Mouse (Mus musculus): Measurements from ENCODE around the gene Mthfd1. TPM values are rescaled to one million over a fixed set of nuclear protein-coding genes. Genes with fewer than 3 reads are reported as not detected.

Gene Mthfd1
- total and polyA plus RNA-seq, 3 experiments, result 208 to 231 TPM; not detected in 1

DNA sequence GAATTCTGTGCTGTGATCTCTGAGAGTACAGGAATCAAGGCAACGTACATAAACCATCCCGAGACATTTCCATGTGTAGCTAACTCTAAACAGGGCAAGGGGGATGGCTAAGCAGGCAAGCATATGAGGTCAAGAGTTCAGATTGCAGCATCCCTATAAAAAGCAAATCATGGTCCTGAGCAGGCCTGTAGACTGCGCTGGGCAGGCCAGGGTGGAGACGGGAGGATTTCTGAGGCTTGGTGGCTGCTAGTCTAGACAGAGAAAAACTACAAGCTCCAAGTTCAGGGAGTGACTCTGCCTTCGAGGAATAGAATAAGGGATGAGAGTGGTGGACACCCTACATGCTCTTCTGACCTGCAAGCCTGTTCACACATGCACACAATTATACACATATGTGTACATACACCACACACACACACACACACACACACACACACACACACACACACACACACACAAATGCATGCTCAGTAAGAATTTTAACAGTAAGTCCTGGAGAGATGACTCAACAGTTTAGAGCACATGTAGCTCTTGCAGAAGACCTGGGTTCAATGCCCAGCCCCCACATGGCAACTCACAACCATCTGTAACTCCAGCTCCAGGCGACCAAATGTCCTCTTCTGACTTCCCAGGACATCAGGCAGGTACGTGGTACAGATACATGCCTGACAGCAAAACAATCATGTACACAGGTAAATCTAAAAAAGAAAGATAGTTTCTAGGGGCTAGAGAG is 15.1 kb upstream of the Mthfd1 start:
- DNase-seq (ENCODE audit: low read depth, low spot score), result peak; percentile 84
- H3K36me3 ChIP-seq (ENCODE audit: control insufficient read depth in 1 of 2, insufficient read depth in 2 of 2, low read length in 2 of 2), result peaks cover 0 to 46% of the 10 kb centered on the region in 2 experiments; a peak in 2 of 4 replicates
- H3K4me1 ChIP-seq (ENCODE audit: control insufficient read depth in 1 of 2, insufficient read depth in 2 of 2, low read length in 2 of 2), result peaks cover 31 to 40% of the 10 kb centered on the region in 2 experiments
- peaks cover 4% of the 10 kb centered on the region; the same call in 1 of the 2 replicates for H3K79me2 ChIP-seq (ENCODE audit: control insufficient read depth, insufficient read depth, low read length, poor library complexity)
- no peaks in the 10 kb centered on the region for H3K27me3 ChIP-seq (ENCODE audit: control insufficient read depth in 1 of 2, insufficient read depth in 2 of 2, low read length in 2 of 2)
- H3K27ac ChIP-seq (ENCODE audit: control insufficient read depth, low read depth, low read length), result peak overlapping the region; percentile 100
- H3K4me3 ChIP-seq (ENCODE audit: control insufficient read depth in 1 of 2, insufficient read depth in 1 of 2, low read depth in 2 of 2, low read length in 2 of 2), result peak overlapping the region; percentile 50 to 77
- H3K9ac ChIP-seq (ENCODE audit: control insufficient read depth, low read depth, low read length, poor library complexity, severe bottlenecking), result peak overlapping the region; percentile 77
- H3K9me3 ChIP-seq (replicated peaks; ENCODE audit: insufficient read depth, low read length), result no peaks in the 10 kb centered on the region
- no peak for TF ChIP-seq MYB (IDR thresholded peaks at IDR 0.05; ENCODE audit: low read depth, low read length)
- peak; percentile 79; the same call in 1 of the 2 replicates for TF ChIP-seq GABPA (IDR thresholded peaks at IDR 0.05; ENCODE audit: low read depth, low read length)
- TF ChIP-seq POLR2A (IDR thresholded peaks at IDR 0.05; ENCODE audit: control insufficient read depth in 1 of 2, insufficient read depth in 1 of 2, low read depth in 1 of 2, low read length in 2 of 2, poor library complexity in 1 of 2), result peak in 1 of 2 experiments; percentile 19; a peak in 1 of 4 replicates
- TF ChIP-seq HCFC1 (IDR thresholded peaks at IDR 0.05; ENCODE audit: low read depth, low read length), result no peak
- peak; percentile 87 for TF ChIP-seq MAX (IDR thresholded peaks at IDR 0.05; ENCODE audit: low read length)
- TF ChIP-seq JUND (IDR thresholded peaks at IDR 0.05; ENCODE audit: low read depth, low read length), result no peak
- no peak for TF ChIP-seq POLR2AphosphoS2 (IDR thresholded peaks at IDR 0.05; ENCODE audit: low read length)
- TF ChIP-seq CHD2 (IDR thresholded peaks at IDR 0.05; ENCODE audit: low read length), result peak; percentile 26; the same call in 1 of the 2 replicates
- TF ChIP-seq NRF1 (IDR thresholded peaks at IDR 0.05; ENCODE audit: insufficient read depth, low read depth, low read length, poor library complexity, severe bottlenecking), result no peak
- TF ChIP-seq ZMIZ1 (IDR thresholded peaks at IDR 0.05; ENCODE audit: low read depth, low read length), result no peak
- no peak for TF ChIP-seq E2F4 (IDR thresholded peaks at IDR 0.05; ENCODE audit: borderline replicate concordance, low read depth, low read length)
- no peak for TF ChIP-seq ZC3H11A (IDR thresholded peaks at IDR 0.05; ENCODE audit: low read depth, low read length)
- no peak for TF ChIP-seq RCOR1 (IDR thresholded peaks at IDR 0.05; ENCODE audit: low read depth, low read length)
- TF ChIP-seq ETS1 (IDR thresholded peaks at IDR 0.05; ENCODE audit: low read depth, low read length), result peak; percentile 66
- no peak for TF ChIP-seq ELF1 (IDR thresholded peaks at IDR 0.05; ENCODE audit: low read depth, low read length)
- 0 out of 2 replicates have a peak, but pooled peaks have one; percentile 14 for TF ChIP-seq KAT2A (conservative IDR thresholded peaks at IDR 0.05; ENCODE audit: low read depth, low read length)
- TF ChIP-seq RAD21 (IDR thresholded peaks at IDR 0.05; ENCODE audit: low read depth, low read length), result no peak
- TF ChIP-seq MAZ (IDR thresholded peaks at IDR 0.05; ENCODE audit: low read depth, low read length), result no peak
- no peak for TF ChIP-seq BHLHE40 (IDR thresholded peaks at IDR 0.05; ENCODE audit: borderline replicate concordance, low read depth, low read length)
- no peak for TF ChIP-seq UBTF (IDR thresholded peaks at IDR 0.05; ENCODE audit: borderline replicate concordance, insufficient read depth, low read depth, low read length)
- peak; percentile 50 for TF ChIP-seq MXI1 (IDR thresholded peaks at IDR 0.05; ENCODE audit: low read depth, low read length)
- TF ChIP-seq TCF12 (IDR thresholded peaks at IDR 0.05; ENCODE audit: low read depth, low read length), result peak; percentile 49; the same call in 1 of the 2 replicates
- no peak for TF ChIP-seq TAL1 (IDR thresholded peaks at IDR 0.05; ENCODE audit: low read length)
- no peak for TF ChIP-seq POLR2AphosphoS5 (IDR thresholded peaks at IDR 0.05; ENCODE audit: borderline replicate concordance, low read depth, low read length)
- peak in 1 of 2 experiments; percentile 56; a peak in 1 of 4 replicates for TF ChIP-seq EP300 (IDR thresholded peaks at IDR 0.05; ENCODE audit: low read depth in 1 of 2, low read length in 2 of 2)
- no peak for TF ChIP-seq USF2 (IDR thresholded peaks at IDR 0.05; ENCODE audit: borderline replicate concordance in 1 of 2, insufficient read depth in 1 of 2, low read depth in 1 of 2, low read length in 2 of 2)
- peak; percentile 39; the same call in 1 of the 2 replicates for TF ChIP-seq NELFE (IDR thresholded peaks at IDR 0.05; ENCODE audit: low read depth, low read length)
- no peak for TF ChIP-seq SMC3 (IDR thresholded peaks at IDR 0.05; ENCODE audit: low read depth, low read length)
- peak; percentile 94 for TF ChIP-seq MYC (IDR thresholded peaks at IDR 0.05; ENCODE audit: low read depth, low read length)
- TF ChIP-seq USF1 (IDR thresholded peaks at IDR 0.05; ENCODE audit: low read depth, low read length), result no peak
- TF ChIP-seq ZKSCAN1 (IDR thresholded peaks at IDR 0.05; ENCODE audit: low read depth, low read length), result no peak
- no peak; the same call in none of the 2 replicates for TF ChIP-seq SIN3A (IDR thresholded peaks at IDR 0.05; ENCODE audit: low read length)
- no peak for TF ChIP-seq CTCF (IDR thresholded peaks at IDR 0.05 in 2 of 3, conservative IDR thresholded peaks at IDR 0.05 in 1 of 3; ENCODE audit: control insufficient read depth in 1 of 3, insufficient read depth in 1 of 3, low read depth in 2 of 3, low read length in 3 of 3, poor library complexity in 1 of 3, severe bottlenecking in 1 of 3)
- TF ChIP-seq MAFK (IDR thresholded peaks at IDR 0.05; ENCODE audit: borderline replicate concordance, low read depth, low read length), result 0 out of 2 replicates have a peak, but pooled peaks have one; percentile 17
- TF ChIP-seq ZNF384 (IDR thresholded peaks at IDR 0.05; ENCODE audit: low read depth, low read length), result no peak
- 0 out of 2 replicates have a peak, but pooled peaks have one; percentile 16 for TF ChIP-seq TBP (IDR thresholded peaks at IDR 0.05; ENCODE audit: low read depth, low read length)

Measured in MEL (cell line).